9 mouse cellular contexts compared by ENCODE assay signal in the genomic region with DNA sequence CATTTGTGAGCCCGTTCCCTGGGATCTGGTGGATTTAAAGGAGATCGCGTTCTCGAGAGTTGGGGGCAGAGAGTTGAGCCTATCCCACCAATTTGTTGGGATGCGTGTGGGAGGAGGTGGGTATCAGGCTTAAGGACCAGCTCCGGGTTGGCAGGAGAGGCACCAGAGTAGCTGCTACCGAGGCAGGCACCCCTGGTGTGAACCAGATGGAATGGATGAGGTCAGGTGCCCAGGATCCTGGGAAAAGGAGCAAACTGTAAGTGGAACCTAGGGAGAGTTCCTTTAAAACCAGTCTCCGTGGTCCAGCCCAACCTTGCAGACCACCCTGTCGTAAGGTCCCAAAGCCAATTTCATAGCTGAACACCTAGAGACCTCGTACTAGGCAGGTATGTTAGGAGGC. TPM values are rescaled to one million over a fixed set of nuclear protein-coding genes. Genes with fewer than 3 reads are reported as not detected.
DNase-seq lines count a peak whose midpoint lies in the region; ATAC-seq and TF ChIP-seq lines count a peak whose summit lies in the region.
"Had no signal": no experiment of that assay in that cellular context is flagged by ENCODE, and none has a peak within 500 bp of the region (broad histone marks: within the 10 kb centered on the region; RNA-seq: fewer than 3 reads in every experiment).

No protein-coding gene starts in this region.

- peak overlapping the region; percentile 70 for H3K4me3 ChIP-seq in embryonic facial prominence, embryonic 10.5 days
- H3K4me3 ChIP-seq in hindbrain, postnatal 0 days (ENCODE audit: low read length) = peak overlapping the region; percentile 73
- peak overlapping the region; percentile 60 for H3K4me3 ChIP-seq in neural tube, embryonic 14.5 days (ENCODE audit: low read depth, low read length)

- TF ChIP-seq CTCF in hindbrain, postnatal 0 days (IDR thresholded peaks at IDR 0.05; ENCODE audit: low read depth) = no peak

- peak overlapping the region; percentile 71 for H3K4me2 ChIP-seq in hindbrain, postnatal 0 days (ENCODE audit: low read depth, low read length)
- H3K4me2 ChIP-seq in neural tube, embryonic 14.5 days (ENCODE audit: low read depth, low read length) = peak overlapping the region; percentile 80

- no peaks in the 10 kb centered on the region for H3K36me3 ChIP-seq in embryonic facial prominence, embryonic 10.5 days (replicated peaks)
- H3K36me3 ChIP-seq in hindbrain, postnatal 0 days (ENCODE audit: insufficient read depth, low read length) = no peaks in the 10 kb centered on the region
- no peaks in the 10 kb centered on the region for H3K36me3 ChIP-seq in neural tube, embryonic 14.5 days (ENCODE audit: control insufficient read depth, insufficient read depth, low read length)

- H3K9me3 ChIP-seq in embryonic facial prominence, embryonic 10.5 days = no peaks in the 10 kb centered on the region
- H3K9me3 ChIP-seq in hindbrain, postnatal 0 days (ENCODE audit: low read length) = no peaks in the 10 kb centered on the region
- H3K9me3 ChIP-seq in neural tube, embryonic 14.5 days (ENCODE audit: control insufficient read depth, low read length) = no peaks in the 10 kb centered on the region

- H3K9ac ChIP-seq in hindbrain, postnatal 0 days (replicated peaks; ENCODE audit: low read length) = peak overlapping the region; percentile 96
- peak overlapping the region; percentile 53 for H3K9ac ChIP-seq in neural tube, embryonic 14.5 days (replicated peaks; ENCODE audit: low read depth, low read length)

- peaks cover 54% of the 10 kb centered on the region for H3K4me1 ChIP-seq in embryonic facial prominence, embryonic 10.5 days
- H3K4me1 ChIP-seq in hindbrain, postnatal 0 days (ENCODE audit: insufficient read depth, low read length) = peaks cover 21% of the 10 kb centered on the region
- H3K4me1 ChIP-seq in neural tube, embryonic 14.5 days (ENCODE audit: control insufficient read depth, insufficient read depth, low read length) = peaks cover 19% of the 10 kb centered on the region

- H3K27ac ChIP-seq in embryonic facial prominence, embryonic 10.5 days (replicated peaks) = peak overlapping the region; percentile 90
- peak overlapping the region; percentile 94 for H3K27ac ChIP-seq in hindbrain, postnatal 0 days
- H3K27ac ChIP-seq in neural tube, embryonic 14.5 days (ENCODE audit: low read depth, low read length) = no peak overlapping the region; the same call in 1 of the 2 replicates

- no peak for ATAC-seq in hindbrain, postnatal 0 days
- no peak for ATAC-seq in neural tube, embryonic 14.5 days (ENCODE audit: low read depth)
- ATAC-seq in erythroid progenitor cell, adult 5-6 weeks (replicated peaks; ENCODE audit: low FRiP score, poor library complexity, severe bottlenecking) = no peak
- ATAC-seq: Patski had no signal

- intact Hi-C loops in left cerebral cortex, postnatal 4 days (cut with DNase I) = no loop called here
- intact Hi-C loops in left cerebral cortex, postnatal 25 days (cut with DNase I) = no loop called here

- peak; percentile 41 for DNase-seq in left cerebral cortex, postnatal 4 days
- DNase-seq in left cerebral cortex, adult 9 months (ENCODE audit: low spot score in 2 of 2) = no peak
- no peak for DNase-seq in embryonic facial prominence, embryonic 10.5 days (ENCODE audit: low spot score)
- peak; percentile 25 for DNase-seq in hindbrain, postnatal 0 days (ENCODE audit: low spot score)
- no peak for DNase-seq in thymus, postnatal 4 days
- DNase-seq in left cerebral cortex, postnatal 25 days (ENCODE audit: low spot score in 2 of 2) = no peak

- H3K27me3 ChIP-seq in embryonic facial prominence, embryonic 10.5 days (replicated peaks; ENCODE audit: low read depth, poor library complexity, severe bottlenecking) = peaks cover 55% of the 10 kb centered on the region
- H3K27me3 ChIP-seq in hindbrain, postnatal 0 days (ENCODE audit: insufficient read depth, low read length) = no peaks in the 10 kb centered on the region
- H3K27me3 ChIP-seq in neural tube, embryonic 14.5 days (ENCODE audit: control insufficient read depth, insufficient read depth, low read length) = no peaks in the 10 kb centered on the region

- 35% methylated on average over 10 of the region's 10 CpGs for WGBS in embryonic facial prominence, embryonic 10.5 days
- WGBS in hindbrain, postnatal 0 days = 15% methylated on average over 10 of the region's 10 CpGs
- WGBS in neural tube, embryonic 14.5 days = 33% methylated on average over 10 of the region's 10 CpGs

RNA-seq across cellular contexts. Expression of gene Scn2b, which starts 1.0 kb away (rescaled TPM):
- total RNA-seq in left cerebral cortex, postnatal 4 days (2021) = 10 to 100 TPM; 17.9 to 19.4 TPM
- polyA plus RNA-seq in embryonic facial prominence, embryonic 10.5 days (2016; fragmentation: Nextera tagmentation; extraction: Ambion mirVana) = 6.7 and 7.3 TPM in 2 replicates
- total RNA-seq in hindbrain, postnatal 0 days (2014; rRNA removed) = 9.9 and 14.3 TPM in 2 replicates
- polyA plus RNA-seq in hindbrain, postnatal 0 days (2015; fragmentation: Nextera tagmentation; extraction: Ambion mirVana) = 9.0 and 9.7 TPM in 2 replicates
- 9.3 and 11.2 TPM in 2 replicates for polyA plus RNA-seq in neural tube, embryonic 14.5 days (2014; fragmentation: Nextera tagmentation; extraction: Ambion mirVana)
- not detected in 2 replicates for total RNA-seq in erythroid progenitor cell, adult 5-6 weeks (2015; ENCODE audit: low replicate concordance)
- under 0.01 TPM in 1 of 2 replicates, not detected in the other for total RNA-seq in erythroid progenitor cell, adult 5-6 weeks (2017; ENCODE audit: low replicate concordance)
- 100 to 1,000 TPM; 245 to 264 TPM for total RNA-seq in left cerebral cortex, postnatal 25 days (2021)
- polyA plus RNA-seq: Patski had no signal

RNA-seq across cellular contexts. Expression of gene Scn4b, which starts 19.6 kb away (rescaled TPM):
- total RNA-seq in left cerebral cortex, postnatal 4 days (2021) = under 1 TPM; 0.70 to 0.89 TPM
- polyA plus RNA-seq in embryonic facial prominence, embryonic 10.5 days (2016; fragmentation: Nextera tagmentation; extraction: Ambion mirVana) = 0.48 and 0.79 TPM in 2 replicates
- total RNA-seq in hindbrain, postnatal 0 days (2014; rRNA removed) = 2.2 TPM in 2 replicates
- 0.79 and 0.85 TPM in 2 replicates for polyA plus RNA-seq in hindbrain, postnatal 0 days (2015; fragmentation: Nextera tagmentation; extraction: Ambion mirVana)
- 0.08 and 0.13 TPM in 2 replicates for polyA plus RNA-seq in neural tube, embryonic 14.5 days (2014; fragmentation: Nextera tagmentation; extraction: Ambion mirVana)
- total RNA-seq in erythroid progenitor cell, adult 5-6 weeks (2015; ENCODE audit: low replicate concordance) = not detected in 2 replicates
- total RNA-seq in erythroid progenitor cell, adult 5-6 weeks (2017; ENCODE audit: low replicate concordance) = not detected in 2 replicates
- 100 to 1,000 TPM in 1 of 2 experiments, 10 to 100 TPM in 1; 26.7 to 103 TPM for total RNA-seq in left cerebral cortex, postnatal 25 days (2021)
- polyA plus RNA-seq: Patski had no signal

RNA-seq across cellular contexts. Expression of gene Jaml, which starts 39.6 kb away (rescaled TPM):
- under 1 TPM in 1 of 2 experiments, not detected in 1; 0.18 TPM for total RNA-seq in left cerebral cortex, postnatal 4 days (2021)
- 0.96 and 1.4 TPM in 2 replicates for polyA plus RNA-seq in embryonic facial prominence, embryonic 10.5 days (2016; fragmentation: Nextera tagmentation; extraction: Ambion mirVana)
- not detected in 2 replicates for total RNA-seq in hindbrain, postnatal 0 days (2014; rRNA removed)
- 0.40 and 0.71 TPM in 2 replicates for polyA plus RNA-seq in hindbrain, postnatal 0 days (2015; fragmentation: Nextera tagmentation; extraction: Ambion mirVana)
- 0.22 TPM in 1 of 2 replicates, not detected in the other for polyA plus RNA-seq in neural tube, embryonic 14.5 days (2014; fragmentation: Nextera tagmentation; extraction: Ambion mirVana)
- total RNA-seq in erythroid progenitor cell, adult 5-6 weeks (2015; ENCODE audit: low replicate concordance) = 5.4 TPM in 1 of 2 replicates, not detected in the other
- 3.5 and 5.7 TPM in 2 replicates for total RNA-seq in erythroid progenitor cell, adult 5-6 weeks (2017; ENCODE audit: low replicate concordance)
- under 1 TPM; 0.87 to 0.89 TPM for total RNA-seq in left cerebral cortex, postnatal 25 days (2021)
- polyA plus RNA-seq: Patski had no signal

Comparison
In these comparisons a context has a peak if more than half of its experiments do, and no peak if none do; other contexts are left out.
1. DNase-seq: peak in left cerebral cortex, postnatal 4 days (single experiment) and hindbrain, postnatal 0 days (single experiment); none in left cerebral cortex, adult 9 months (0 of 2), embryonic facial prominence, embryonic 10.5 days (single experiment), thymus, postnatal 4 days (single experiment) and left cerebral cortex, postnatal 25 days (0 of 2).
2. RNA of gene Scn2b, which starts 1.0 kb away (total RNA-seq): 245 to 264 TPM in left cerebral cortex, postnatal 25 days, 17.9 to 19.4 TPM in left cerebral cortex, postnatal 4 days and 9.9 to 14.3 TPM in hindbrain, postnatal 0 days; under 0.01 TPM in erythroid progenitor cell, adult 5-6 weeks; every median in the first group is over 10 times any median in the second.
3. Peak in every context shown above with its lines, with median percentiles within 50 percentile points of each other: H3K4me3 ChIP-seq.